Mouse (Mus musculus) stomach, postnatal 0 days (tissue): ENCODE results near the gene Pax9.

ENCODE experiments used
- CTCF ChIP-seq: IDR thresholded peaks from 2 replicates; pipeline ENCODE4 v1.5.1; 2016; ENCODE audit warnings: antibody characterized with exemption, low read depth, mild to moderate bottlenecking, moderate library complexity
- EP300 ChIP-seq: optimal IDR thresholded peaks from 2 replicates; pipeline ENCODE3; 2016; ENCODE audit warnings: antibody characterized with exemption

DNA sequence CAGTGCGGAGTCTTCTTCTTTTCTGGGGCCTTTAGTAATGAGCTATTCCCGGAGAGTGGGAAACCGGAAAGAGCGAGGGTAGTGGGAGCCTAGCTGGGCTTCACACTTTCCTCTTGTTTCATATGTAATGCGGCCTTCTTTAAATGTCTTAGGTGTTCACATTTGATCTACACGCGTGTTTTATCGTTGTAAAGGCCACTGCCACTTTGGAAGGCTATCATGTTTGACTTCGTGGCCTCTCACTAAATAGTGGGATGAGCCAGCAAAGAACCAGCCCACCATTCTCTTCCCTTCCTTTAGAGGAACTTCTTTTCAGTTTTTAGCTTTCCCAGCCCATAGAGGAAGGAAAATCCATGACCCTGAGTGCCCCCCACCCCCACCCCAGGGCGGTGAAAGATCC lies 2.2 kb upstream of the Pax9 start:
- TF ChIP-seq EP300 (no peak), CTCF (no peak)
